Mouse (Mus musculus) right cerebral cortex, postnatal 14 days (tissue): Measurements from ENCODE around the gene Ryr2.
"Not testable (repeated sequence)": the region's sequence is repeated elsewhere in the genome, so short reads cannot be mapped to it uniquely, and the experiment has no call there.

Experiments
- DNase-seq: peaks from one replicate; pipeline ENCODE4 v3.0.0; 2022

Gene Ryr2

GRCm38 (mm10) chr13:12106662-12107632 is at the start of gene Ryr2:
TSS of gene Ryr2 (minus strand) at chr13:12106945.
- peak; percentile 72 for DNase-seq

GRCm38 (mm10) chr13:12153922-12154321 is 47.2 kb upstream of the Ryr2 start:
- no peak for DNase-seq

- DNase-seq, result no peak
Measured at GRCm38 (mm10) chr13:12146918-12147507, 40.3 kb upstream of the Ryr2 start.

- no peak for DNase-seq
Measured at GRCm38 (mm10) chr13:12146402-12146801, 39.7 kb upstream of the Ryr2 start.

- DNase-seq, result no peak
Measured at GRCm38 (mm10) chr13:12143347-12143746, 36.6 kb upstream of the Ryr2 start.

GRCm38 (mm10) chr13:12136461-12136860 is 29.7 kb upstream of the Ryr2 start:
- DNase-seq, result not testable (repeated sequence)

- DNase-seq, result no peak
Measured at GRCm38 (mm10) chr13:12133549-12133948, 26.8 kb upstream of the Ryr2 start.

GRCm38 (mm10) chr13:12132160-12132710 is 25.5 kb upstream of the Ryr2 start:
- no peak for DNase-seq

- DNase-seq, result no peak
Measured at GRCm38 (mm10) chr13:12129121-12129520, 22.4 kb upstream of the Ryr2 start.

- no peak for DNase-seq
Measured at GRCm38 (mm10) chr13:12126099-12126498, 19.4 kb upstream of the Ryr2 start.

- no peak for DNase-seq
Measured at GRCm38 (mm10) chr13:12124940-12125540, 18.3 kb upstream of the Ryr2 start.

GRCm38 (mm10) chr13:12115551-12115950 is 8.8 kb upstream of the Ryr2 start:
- no peak for DNase-seq

GRCm38 (mm10) chr13:12114816-12115215 is 8.1 kb upstream of the Ryr2 start:
- DNase-seq, result no peak

GRCm38 (mm10) chr13:12108955-12109354 is 2.2 kb upstream of the Ryr2 start:
- DNase-seq, result no peak

GRCm38 (mm10) chr13:12105830-12106628 is 716 bp downstream of the Ryr2 start:
- DNase-seq, result peak; percentile 52

GRCm38 (mm10) chr13:12105231-12105829 is 1.4 kb downstream of the Ryr2 start:
- DNase-seq, result peak; percentile 13

GRCm38 (mm10) chr13:12104318-12104717 is 2.4 kb downstream of the Ryr2 start:
- no peak for DNase-seq

- DNase-seq, result no peak
Measured at GRCm38 (mm10) chr13:12103017-12103416, 3.7 kb downstream of the Ryr2 start.

GRCm38 (mm10) chr13:12099446-12099845 is 7.3 kb downstream of the Ryr2 start:
- no peak for DNase-seq

- no peak for DNase-seq
Measured at GRCm38 (mm10) chr13:12098981-12099380, 7.8 kb downstream of the Ryr2 start.

- no peak for DNase-seq
Measured at GRCm38 (mm10) chr13:12096382-12096932, 10.3 kb downstream of the Ryr2 start.

GRCm38 (mm10) chr13:12094569-12094968 is 12.2 kb downstream of the Ryr2 start:
- DNase-seq, result no peak
